Mouse (Mus musculus) hindbrain, embryonic 12.5 days (tissue): Measurements from ENCODE around the gene Nudc. TPM values are rescaled to one million over a fixed set of nuclear protein-coding genes. Genes with fewer than 3 reads are reported as not detected.

Source experiments
- microRNA-seq: library from miRNA; unstranded; fragments of <30 nt; microRNA quantifications from one replicate; pipeline ENCODE4, GENCODE M21; 2017
- polyA plus RNA-seq: library from polyadenylated mRNA; unstranded; fragments of >200 nt; fragmentation: Nextera tagmentation; extraction: Ambion mirVana; gene quantifications from 2 replicates; pipeline ENCODE4 v1.2.1, GENCODE M21; 2016

Gene Nudc
- polyA plus RNA-seq, 1 experiment from 2014 or later = 326 TPM

Small RNA genes lying within 50 kb of the gene (microRNA-seq; reads per million reads assigned to microRNA genes)
- gene Gm23158 = not detected

Other genes starting within 250 kb of the Nudc start
- gene Wdtc1, start 192.5 kb downstream of the Nudc start, polyA plus RNA-seq = 25.5 and 27.8 TPM in 2 replicates
- 8.4 and 9.5 TPM in 2 replicates for gene Slc9a1, start 176.3 kb downstream of the Nudc start, polyA plus RNA-seq
- 1.0 and 1.5 TPM in 2 replicates for gene Tent5b, start 65.9 kb downstream of the Nudc start, polyA plus RNA-seq
- 4.3 and 4.8 TPM in 2 replicates for gene Trnp1, start 47.4 kb downstream of the Nudc start, polyA plus RNA-seq
- 1.4 and 4.0 TPM in 2 replicates for gene Kdf1, start 27.0 kb downstream of the Nudc start, polyA plus RNA-seq
- not detected in 2 replicates for gene Nr0b2, start 7.4 kb upstream of the Nudc start, polyA plus RNA-seq
- 10.9 and 12.8 TPM in 2 replicates for gene Gpatch3, start 28.7 kb upstream of the Nudc start, polyA plus RNA-seq
- 21.9 and 22.2 TPM in 2 replicates for gene Gpn2, start 38.4 kb upstream of the Nudc start, polyA plus RNA-seq
- 12.6 and 13.6 TPM in 2 replicates for gene Sfn, start 56.2 kb upstream of the Nudc start, polyA plus RNA-seq
- 4.1 and 6.4 TPM in 2 replicates for gene Zdhhc18, start 104.2 kb upstream of the Nudc start, polyA plus RNA-seq
- gene Pigv, start 126.7 kb upstream of the Nudc start, polyA plus RNA-seq = 16.6 and 18.6 TPM in 2 replicates
- 41.9 and 44.3 TPM in 2 replicates for gene Arid1a, start 210.8 kb upstream of the Nudc start, polyA plus RNA-seq